Mouse (Mus musculus) megakaryocyte, embryonic 14.5 days (primary cell): ENCODE data around the gene Tardbp.

Experiments used
- FLI1 ChIP-seq: IDR thresholded peaks from 2 replicates; pipeline ENCODE4 v1.6.1; 2012; ENCODE audit warnings: low read length, inconsistent platforms, mixed read lengths
- GATA1 ChIP-seq: IDR thresholded peaks from 3 replicates; pipeline ENCODE4 v1.6.1; 2012; ENCODE audit warnings: mixed read lengths, low read length, inconsistent platforms, borderline replicate concordance

GRCm38 (mm10) chr4:148620718-148621117, 6.1 kb downstream of the Tardbp start:
- TF ChIP-seq GATA1, result no peak
- TF ChIP-seq FLI1, result no peak
